In genomic region chr3:53288662-53289061, GRCm38 (mm10) we compare ENCODE assay signal across 15 mouse cellular contexts.
"Had no signal": no experiment of that assay in that cellular context is flagged by ENCODE, and none has a peak within 500 bp of the region (broad histone marks: within the 10 kb centered on the region; RNA-seq: fewer than 3 reads in every experiment).

No protein-coding gene starts in this region.

- H3K9me3 ChIP-seq: intestine, embryonic 15.5 days; limb, embryonic 13.5 days; midbrain, embryonic 10.5 days; neural tube, embryonic 12.5 days had no signal

- DNase-seq: kidney, adult 2 months; kidney, postnatal 25 days; lung, adult 18-20 months; lung, postnatal 4 days; midbrain, embryonic 14.5 days; right cerebral cortex, adult 18-20 months; thymus, adult 2 months; thymus, postnatal 25 days had no signal

- H3K36me3 ChIP-seq: intestine, embryonic 15.5 days; limb, embryonic 13.5 days; midbrain, embryonic 10.5 days; neural tube, embryonic 12.5 days had no signal

- H3K4me1 ChIP-seq: midbrain, embryonic 10.5 days had no signal

- H3K4me2 ChIP-seq: intestine, embryonic 15.5 days; limb, embryonic 13.5 days had no signal

- H3K27ac ChIP-seq: intestine, embryonic 15.5 days; limb, embryonic 13.5 days; liver, embryonic 14.5 days; midbrain, embryonic 10.5 days; neural tube, embryonic 12.5 days had no signal

- ATAC-seq: intestine, embryonic 15.5 days; lung, postnatal 0 days had no signal

- H3K27me3 ChIP-seq: intestine, embryonic 15.5 days; limb, embryonic 13.5 days; neural tube, embryonic 12.5 days had no signal

- H3K9ac ChIP-seq: intestine, embryonic 15.5 days; limb, embryonic 13.5 days; liver, embryonic 14.5 days; neural tube, embryonic 12.5 days had no signal

- H3K4me3 ChIP-seq: intestine, embryonic 15.5 days; limb, embryonic 13.5 days; midbrain, embryonic 10.5 days; myocyte; neural tube, embryonic 12.5 days had no signal
